Mouse (Mus musculus) stomach, postnatal 0 days (tissue): ENCODE measurements at regions not wholly inside any gene's neighbourhood (a gene's known extent, or its start where the extent isn't known, plus 50 kb on each side); places are given as distances from the start of the nearest gene placed in this dataset.

Source experiments
- CTCF ChIP-seq: IDR thresholded peaks from 2 replicates; pipeline ENCODE4 v1.5.1; 2016; ENCODE audit warnings: antibody characterized with exemption, low read depth, mild to moderate bottlenecking, moderate library complexity
- EP300 ChIP-seq: optimal IDR thresholded peaks from 2 replicates; pipeline ENCODE3; 2016; ENCODE audit warnings: antibody characterized with exemption

DNA sequence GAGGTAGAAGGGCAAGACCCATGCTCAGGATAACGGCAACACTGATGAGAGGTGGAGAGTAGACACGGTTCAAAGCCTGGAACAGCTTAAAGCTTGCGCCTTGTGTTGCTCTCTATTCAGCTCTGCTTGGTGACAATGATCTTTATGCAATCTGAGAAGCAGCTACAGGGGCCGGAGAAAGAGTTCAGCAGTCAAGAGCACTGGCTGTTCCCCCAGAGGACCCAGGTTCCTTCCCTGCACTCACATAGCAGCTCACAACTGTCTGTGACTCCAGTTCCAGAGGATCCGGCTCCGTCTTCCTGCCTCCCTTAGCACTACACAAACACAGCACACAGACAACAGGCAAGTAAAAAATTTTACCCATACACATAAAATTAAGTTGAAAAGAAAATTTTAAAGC is 54.4 kb upstream of the Jade1 start:
- no peak for TF ChIP-seq CTCF
- no peak for TF ChIP-seq EP300
